Mouse (Mus musculus): ENCODE measurements at regions not wholly inside any gene's neighbourhood (a gene's known extent, or its start where the extent isn't known, plus 50 kb on each side); places are given as distances from the start of the nearest gene placed in this dataset.

GRCm38 (mm10) chr1:18359951-18360731, 95.2 kb upstream of the Defb41 start:
- H3K4me1 ChIP-seq = no peaks in the 10 kb centered on the region
- no peak overlapping the region for H3K9ac ChIP-seq
- ATAC-seq (ENCODE audit: insufficient number of reproducible peaks, insufficient read depth, low FRiP score, low TSS enrichment, low read depth) = no peak
- no peak overlapping the region for H3K4me2 ChIP-seq
- H3K9me3 ChIP-seq = no peaks in the 10 kb centered on the region
- no peak overlapping the region for H3K27ac ChIP-seq
- H3K27me3 ChIP-seq = no peaks in the 10 kb centered on the region
- WGBS = 67% methylated on average over 9 of the region's 9 CpGs
- no peaks in the 10 kb centered on the region for H3K36me3 ChIP-seq
- H3K4me3 ChIP-seq = no peak overlapping the region

GRCm38 (mm10) chr1:18338871-18339270, 73.9 kb upstream of the Defb41 start:
- 0 out of 2 replicates have a peak, but pooled peaks cover 10% of the 10 kb centered on the region for H3K4me1 ChIP-seq
- no peak overlapping the region for H3K4me3 ChIP-seq
- H3K9ac ChIP-seq = no peak overlapping the region
- no peak overlapping the region for H3K27ac ChIP-seq
- H3K27me3 ChIP-seq = no peaks in the 10 kb centered on the region
- 37% methylated on average over 1 of the region's 1 CpGs for WGBS
- no peaks in the 10 kb centered on the region for H3K36me3 ChIP-seq
- no peaks in the 10 kb centered on the region for H3K9me3 ChIP-seq
- H3K4me2 ChIP-seq = no peak overlapping the region
- ATAC-seq (ENCODE audit: insufficient number of reproducible peaks, insufficient read depth, low FRiP score, low TSS enrichment, low read depth) = peak; percentile 62; the same call in 1 of the 2 replicates
